Mouse (Mus musculus) heart, adult 2 months (tissue): ENCODE results near the gene Stard3. TPM values are rescaled to one million over a fixed set of nuclear protein-coding genes. Genes with fewer than 3 reads are reported as not detected.

Source experiments
- DNase-seq, 2 experiments: peaks; one replicate each; pipeline ENCODE4 v3.0.0; 2021
- H3K27ac ChIP-seq: fragments of 200-600 bp; 2 replicates; pipeline ENCODE4 v1.8.1; 2022
- H3K27me3 ChIP-seq: fragments of 200-500 bp; 2 replicates; pipeline ENCODE4 v1.6.1; 2012; ENCODE audit warnings: mild to moderate bottlenecking, low read length, inconsistent platforms, mixed read lengths; ENCODE audit not compliant: control insufficient read depth, insufficient read depth
- H3K36me3 ChIP-seq: fragments of 200-500 bp; 2 replicates; pipeline ENCODE4 v1.6.1; 2012; ENCODE audit warnings: low read length, inconsistent platforms; ENCODE audit not compliant: control insufficient read depth, insufficient read depth
- H3K4me1 ChIP-seq: fragments of 200-500 bp; 2 replicates; pipeline ENCODE4 v1.6.1; 2011; ENCODE audit warnings: low read length; ENCODE audit not compliant: control insufficient read depth, insufficient read depth
- H3K4me3 ChIP-seq: fragments of 200-600 bp; 2 replicates; pipeline ENCODE4 v1.8.1; 2022
- H3K79me2 ChIP-seq: fragments of 200-500 bp; replicated peaks from 2 replicates; pipeline ENCODE4 v1.6.1; 2012; ENCODE audit warnings: mild to moderate bottlenecking, inconsistent platforms, low read length, moderate library complexity, mixed read lengths; ENCODE audit not compliant: control insufficient read depth, insufficient read depth
- H3K9ac ChIP-seq: fragments of 200-500 bp; 2 replicates; pipeline ENCODE4 v1.6.1; 2012; ENCODE audit warnings: low read depth, mild to moderate bottlenecking, control low read depth, inconsistent platforms, low read length, mixed read lengths
- CTCF ChIP-seq: fragments of 200-600 bp; IDR thresholded peaks from 2 replicates; pipeline ENCODE4 v1.8.1; 2022; ENCODE audit warnings: antibody characterized with exemption, mild to moderate bottlenecking, moderate library complexity
- EP300 ChIP-seq: fragments of 200-500 bp; IDR thresholded peaks from 2 replicates; pipeline ENCODE4 v1.6.1; 2011; ENCODE audit warnings: low read depth, low read length, control low read depth; ENCODE audit not compliant: insufficient read depth
- POLR2A ChIP-seq: fragments of 200-500 bp; IDR thresholded peaks from 2 replicates; pipeline ENCODE4 v1.6.1; 2011; ENCODE audit warnings: mild to moderate bottlenecking, low read depth, low read length, control low read depth; ENCODE audit not compliant: insufficient read depth
- WGBS: fragments of 180-500 bp; shearing (Covaris S2); methylation state at CpG from one replicate; pipeline ENCODE4 v1.1.7; 2018; 5-methylcytosine and 5-hydroxymethylcytosine counted together
- intact Hi-C: fragments of 180-260 bp; cut with DNase I; formaldehyde crosslinking; loops from one replicate; pipeline ENCODE4 v1.15.1; 2025
- polyA plus RNA-seq: library from polyadenylated mRNA; depleted of rRNA; stranded (reverse); fragments of >200 nt; gene quantifications from 2 replicates; pipeline ENCODE4 v1.2.3, GENCODE M21; 2012
- total RNA-seq, 2 experiments: library from RNA; stranded (reverse); gene quantifications; 2 replicates each; pipeline ENCODE4 v1.2.3; 2021

Stard3 gene
- total and polyA plus RNA-seq, 3 experiments: 19.0 to 58.3 (median 24.3) TPM

DNA sequence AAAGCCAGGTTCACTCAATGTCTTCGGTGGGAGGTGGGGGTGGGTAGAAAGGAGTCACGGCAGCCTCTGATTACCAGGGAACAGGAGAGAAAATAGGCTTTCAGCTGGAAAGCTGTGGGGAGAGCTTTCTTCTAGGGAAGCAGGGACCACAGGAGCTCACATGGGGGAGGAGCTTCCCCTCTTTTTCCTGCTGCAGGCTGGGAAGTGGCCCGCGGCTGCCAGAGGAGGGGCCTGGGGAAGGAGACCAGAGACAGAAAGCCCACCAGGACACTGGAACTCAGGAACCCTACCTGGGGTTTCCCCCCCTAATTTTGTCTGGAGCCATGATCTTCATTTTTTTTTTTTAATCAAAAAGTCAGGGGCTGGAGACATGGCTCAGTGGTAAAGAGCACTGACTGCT is 17.6 kb upstream of the Stard3 start:
- DNase-seq: no peak
- Histone ChIP-seq H3K4me3 (no peak overlapping the region), H3K9ac (no peak overlapping the region), H3K4me1 (no peaks in the 10 kb centered on the region; the same call in 1 of the 2 replicates), H3K36me3 (no peaks in the 10 kb centered on the region), H3K27me3 (peaks cover 2% of the 10 kb centered on the region; the same call in 1 of the 2 replicates), H3K79me2 (no peaks in the 10 kb centered on the region), H3K27ac (no peak overlapping the region)
- 23% methylated on average over 4 of the region's 4 CpGs for WGBS
- intact Hi-C loops: loop anchor here (5.0 kb wide), 1 partner anchor 257 kb away; the partner anchor contains the start of gene Lrrc3c
- TF ChIP-seq POLR2A (no peak), EP300 (no peak), CTCF (no peak)

DNA sequence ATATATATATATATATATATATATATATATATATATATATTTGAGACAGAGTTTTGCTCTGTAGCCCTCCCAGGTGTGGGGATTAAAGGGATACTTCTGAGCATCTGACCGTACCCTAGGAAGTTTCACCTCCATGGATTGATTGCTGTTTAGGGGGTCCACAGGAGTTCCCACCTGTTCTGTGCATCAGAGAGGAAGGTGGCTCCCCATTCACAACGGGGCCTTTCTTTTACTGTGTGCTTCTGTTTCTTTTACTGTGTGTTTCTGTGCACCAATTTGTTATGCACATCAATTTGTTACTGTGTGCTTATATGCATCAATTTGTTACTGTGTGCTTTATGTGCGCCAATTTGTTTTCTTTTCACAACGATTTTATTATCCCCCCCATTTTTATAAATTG is 17.0 kb upstream of the Stard3 start:
- no peak for DNase-seq
- H3K27me3 ChIP-seq: no peaks in the 10 kb centered on the region; the same call in 1 of the 2 replicates
- intact Hi-C loops: loop anchor here (5.0 kb wide), 1 partner anchor 256 kb away; the partner anchor contains the start of gene Lrrc3c

DNA sequence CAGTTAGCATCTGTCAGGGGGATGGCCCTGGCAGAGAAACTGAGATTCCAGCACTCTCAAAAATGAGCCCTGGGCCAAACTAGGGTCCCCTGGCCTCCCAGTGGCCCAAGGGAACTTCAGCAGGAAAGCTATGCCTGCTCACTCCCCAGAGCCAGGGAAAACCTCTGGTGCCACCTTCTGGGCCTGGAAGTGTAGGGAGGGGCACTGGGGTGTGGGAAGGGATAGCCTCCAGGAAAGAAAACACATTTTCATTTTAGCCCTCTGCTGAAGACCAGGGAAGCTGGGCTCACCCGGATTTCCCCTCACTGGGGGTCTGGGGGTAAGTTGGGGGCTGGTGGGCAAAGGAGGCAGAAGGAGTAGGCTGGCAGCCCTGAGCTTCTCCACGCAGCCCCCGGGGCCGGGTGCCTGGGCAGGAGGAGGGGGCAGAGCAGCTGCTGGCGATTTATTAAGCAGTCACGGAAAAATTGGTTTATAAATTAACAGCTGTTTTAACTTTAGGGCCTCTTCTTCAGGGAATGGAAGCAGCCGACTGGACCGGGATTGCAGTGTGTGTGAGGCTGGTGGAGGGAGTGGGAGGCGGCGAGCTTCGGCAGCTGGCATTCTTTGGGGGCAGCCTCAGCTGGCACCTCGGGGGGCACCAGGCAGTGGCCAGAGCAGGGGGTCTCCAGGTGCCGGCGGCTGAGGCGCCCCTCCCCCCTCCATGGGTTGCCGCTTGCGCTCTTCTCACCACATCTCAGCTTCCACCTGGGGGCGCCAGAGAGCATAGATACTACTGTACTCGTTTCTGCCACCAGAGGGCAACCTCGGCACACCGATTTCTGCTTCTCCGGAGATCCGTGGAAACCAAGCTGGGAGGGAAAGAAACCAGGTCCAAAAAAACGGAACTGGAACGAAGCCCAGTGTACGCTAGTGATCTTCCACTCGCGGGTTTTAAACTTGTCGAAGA is 15.9 kb upstream of the Stard3 start:
- H3K27me3 ChIP-seq: no peaks in the 10 kb centered on the region; the same call in 1 of the 2 replicates
- 3% methylated on average over 29 of the region's 29 CpGs for WGBS
- H3K79me2 ChIP-seq: no peaks in the 10 kb centered on the region
- no peaks in the 10 kb centered on the region; the same call in 1 of the 2 replicates for H3K4me1 ChIP-seq
- TF ChIP-seq EP300 (peak; percentile 98), CTCF (no peak; the same call in 1 of the 2 replicates), POLR2A (peak; percentile 22; the same call in 1 of the 2 replicates)
- no peaks in the 10 kb centered on the region for H3K36me3 ChIP-seq
- intact Hi-C loops: loop anchor here (1.0 to 5.0 kb wide), 6 partner anchors 31 to 255 kb away; partner anchors contain the start of gene Lrrc3c
- H3K27ac ChIP-seq: no peak overlapping the region
- H3K9ac ChIP-seq: no peak overlapping the region
- H3K4me3 ChIP-seq: peak overlapping the region; percentile 25; the same call in 1 of the 2 replicates
- peak; percentile 91 to 98 for DNase-seq

More for the DNA sequence above, 17.0 kb upstream of the Stard3 start:
- H3K36me3 ChIP-seq: no peaks in the 10 kb centered on the region
- H3K79me2 ChIP-seq: no peaks in the 10 kb centered on the region
- TF ChIP-seq EP300 (no peak), POLR2A (no peak), CTCF (no peak)
- no peak overlapping the region for H3K4me3 ChIP-seq
- no peaks in the 10 kb centered on the region; the same call in 1 of the 2 replicates for H3K4me1 ChIP-seq
- no peak overlapping the region for H3K9ac ChIP-seq
- H3K27ac ChIP-seq: no peak overlapping the region
- whole genome bisulfite sequencing: 75% methylated on average over 4 of the region's 4 CpGs

DNA sequence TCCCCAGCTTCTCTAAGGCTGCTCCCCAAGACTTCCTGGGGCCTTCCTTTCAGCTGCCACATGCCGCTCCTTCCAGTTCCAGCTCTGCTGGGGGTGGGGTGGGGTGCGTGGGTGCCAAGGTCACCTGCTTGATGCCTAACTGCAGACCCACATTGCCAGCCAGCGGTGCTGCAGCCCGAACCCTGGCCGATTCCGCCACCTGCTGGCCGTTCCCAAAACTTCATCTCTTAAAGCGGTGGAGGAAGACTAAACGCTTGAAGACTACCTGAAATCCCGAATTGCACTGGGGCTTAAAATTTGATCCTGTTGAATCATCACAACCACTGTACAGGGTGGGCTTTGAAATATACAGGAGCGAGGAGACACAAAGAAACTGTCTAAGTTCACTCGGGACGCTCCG is 12.9 kb upstream of the Stard3 start:
- no peaks in the 10 kb centered on the region for H3K79me2 ChIP-seq
- peak; percentile 70 to 86 for DNase-seq
- intact Hi-C loops: no loop called here
- no peaks in the 10 kb centered on the region; the same call in 1 of the 2 replicates for H3K4me1 ChIP-seq
- H3K27ac ChIP-seq: no peak overlapping the region
- no peak overlapping the region for H3K4me3 ChIP-seq
- H3K27me3 ChIP-seq: peaks cover 8% of the 10 kb centered on the region
- H3K36me3 ChIP-seq: no peaks in the 10 kb centered on the region
- no peak overlapping the region for H3K9ac ChIP-seq
- WGBS: 1% methylated on average over 14 of the region's 14 CpGs
- TF ChIP-seq EP300 (0 out of 2 replicates have a peak, but pooled peaks have one; percentile 15), CTCF (peak; percentile 88), POLR2A (no peak)

DNA sequence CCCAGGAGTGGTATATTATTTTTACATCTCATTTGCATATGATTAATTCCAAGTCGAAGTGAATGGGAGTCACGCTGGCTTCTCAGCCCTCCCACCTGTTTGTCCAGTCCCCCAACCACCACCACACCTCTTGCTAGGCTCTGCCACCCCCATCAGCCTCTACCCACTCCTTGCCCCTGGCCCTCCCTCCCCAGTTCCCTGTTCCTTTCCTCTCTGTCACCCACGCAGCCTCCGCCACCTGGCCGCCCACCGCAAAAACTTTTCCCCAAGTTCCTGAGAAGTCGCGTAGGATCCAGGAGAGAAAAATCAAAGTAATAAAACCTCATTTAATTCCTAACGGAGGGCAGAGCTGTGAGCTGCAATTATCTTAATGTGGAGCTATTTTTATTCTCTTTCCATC is 12.0 kb upstream of the Stard3 start:
- DNase-seq: no peak
- no peaks in the 10 kb centered on the region for H3K79me2 ChIP-seq
- H3K27ac ChIP-seq: no peak overlapping the region
- H3K4me1 ChIP-seq: no peaks in the 10 kb centered on the region; the same call in 1 of the 2 replicates
- no peak overlapping the region for H3K9ac ChIP-seq
- no peak overlapping the region for H3K4me3 ChIP-seq
- H3K36me3 ChIP-seq: no peaks in the 10 kb centered on the region
- intact Hi-C loops: no loop called here
- H3K27me3 ChIP-seq: peaks cover 8% of the 10 kb centered on the region
- no peak for TF ChIP-seq POLR2A
- TF ChIP-seq EP300: no peak
- TF ChIP-seq CTCF: no peak
- 31% methylated on average over 9 of the region's 9 CpGs for WGBS

DNA sequence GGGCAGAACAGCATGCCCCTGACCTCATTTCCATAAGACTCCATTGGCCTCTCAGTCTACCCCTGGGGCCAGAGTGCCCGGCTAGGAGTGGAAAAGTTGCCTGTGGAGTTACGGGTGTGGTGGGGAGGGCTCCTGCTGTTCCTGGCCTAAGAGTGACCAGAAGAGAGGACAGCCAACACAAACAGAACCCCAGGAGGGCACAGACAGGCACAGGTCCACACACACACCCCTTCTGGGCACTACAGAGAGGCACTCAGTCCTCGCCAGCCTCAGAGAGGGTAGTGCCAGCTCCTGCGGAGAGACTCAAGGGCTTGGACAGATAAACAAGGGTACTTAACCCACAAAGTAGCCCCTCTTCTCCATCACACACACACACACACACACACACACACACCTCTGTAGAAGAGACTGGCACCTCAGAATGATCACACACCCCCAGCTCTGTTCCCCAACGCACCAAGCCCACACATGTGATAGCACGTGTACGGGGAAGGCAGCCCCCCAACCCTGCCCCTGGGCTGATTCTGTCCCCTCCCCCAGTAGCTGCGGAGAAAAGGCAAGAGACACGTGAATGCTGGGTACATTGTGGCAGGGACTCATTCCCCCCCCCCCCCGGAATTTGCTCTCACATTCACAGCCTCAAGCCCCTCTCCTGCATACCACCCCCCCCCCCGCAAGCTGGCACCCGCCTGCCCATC is 10.6 kb upstream of the Stard3 start:
- Histone ChIP-seq H3K4me1 (no peaks in the 10 kb centered on the region; the same call in 1 of the 2 replicates), H3K79me2 (no peaks in the 10 kb centered on the region), H3K36me3 (no peaks in the 10 kb centered on the region), H3K9ac (no peak overlapping the region), H3K27me3 (peaks cover 8% of the 10 kb centered on the region), H3K27ac (no peak overlapping the region), H3K4me3 (no peak overlapping the region)
- TF ChIP-seq POLR2A (no peak), CTCF (no peak), EP300 (no peak)
- intact Hi-C loops: no loop called here
- 17% methylated on average over 12 of the region's 12 CpGs for whole genome bisulfite sequencing
- no peak for DNase-seq
